Mouse (Mus musculus) neural tube, embryonic 12.5 days (tissue): ENCODE data around the gene Hoxa11. TPM values are rescaled to one million over a fixed set of nuclear protein-coding genes. Genes with fewer than 3 reads are reported as not detected.

Source experiments
- ATAC-seq: fragments of 200-750 bp; cut with Nextera tagmentation; 2 replicates; pipeline ENCODE4 v1.8.0; 2017; ENCODE audit warnings: low read depth, mild to moderate bottlenecking, moderate TSS enrichment, moderate library complexity; ENCODE audit not compliant: low FRiP score
- H3K27ac ChIP-seq: fragments of 300-500 bp; sonication (generic); 2 replicates; pipeline ENCODE4 v1.5.1; 2016
- H3K27me3 ChIP-seq: fragments of 300-500 bp; sonication (generic); replicated peaks from 2 replicates; pipeline ENCODE4 v1.6.1; 2016; ENCODE audit warnings: mild to moderate bottlenecking
- H3K36me3 ChIP-seq: fragments of 300-500 bp; sonication (generic); 2 replicates; pipeline ENCODE4 v1.6.1; 2016; ENCODE audit warnings: mild to moderate bottlenecking
- H3K4me1 ChIP-seq: fragments of 300-500 bp; sonication (generic); 2 replicates; pipeline ENCODE4 v1.6.1; 2016
- H3K4me2 ChIP-seq: fragments of 300-500 bp; sonication (generic); replicated peaks from 2 replicates; pipeline ENCODE4 v1.6.1; 2016; ENCODE audit warnings: mild to moderate bottlenecking
- H3K4me3 ChIP-seq: fragments of 300-500 bp; sonication (generic); 2 replicates; pipeline ENCODE4 v1.5.1; 2016
- H3K9ac ChIP-seq: fragments of 300-500 bp; sonication (generic); 2 replicates; pipeline ENCODE4 v1.6.1; 2016; ENCODE audit warnings: mild to moderate bottlenecking
- H3K9me3 ChIP-seq: fragments of 300-500 bp; sonication (generic); 2 replicates; pipeline ENCODE4 v1.6.1; 2016; ENCODE audit warnings: mild to moderate bottlenecking
- WGBS: fragments of 180-500 bp; shearing (Covaris S2); methylation state at CpG from one replicate; pipeline ENCODE4 v1.1.7; 2016; 5-methylcytosine and 5-hydroxymethylcytosine counted together
- polyA plus RNA-seq: library from polyadenylated mRNA; unstranded; fragments of >200 nt; fragmentation: Nextera tagmentation; extraction: Ambion mirVana; gene quantifications from 2 replicates; pipeline ENCODE4 v1.2.1, GENCODE M21; 2016

Hoxa11 gene
- polyA plus RNA-seq, 1 experiment from 2014 or later = 10.8 TPM

- WGBS = 3% methylated on average over 21 of the region's 22 CpGs
- H3K27me3 ChIP-seq = peaks cover 99% of the 10 kb centered on the region
- H3K27ac ChIP-seq = no peak overlapping the region
- no peak overlapping the region for H3K9ac ChIP-seq
- no peaks in the 10 kb centered on the region for H3K4me1 ChIP-seq
- no peak overlapping the region for H3K4me2 ChIP-seq
- H3K9me3 ChIP-seq = no peaks in the 10 kb centered on the region
- no peaks in the 10 kb centered on the region for H3K36me3 ChIP-seq
- no peak for ATAC-seq
- no peak overlapping the region for H3K4me3 ChIP-seq
These were observed 27.4 kb upstream of the Hoxa11 start for GRCm38 (mm10) chr6:52272766-52273655.

DNA sequence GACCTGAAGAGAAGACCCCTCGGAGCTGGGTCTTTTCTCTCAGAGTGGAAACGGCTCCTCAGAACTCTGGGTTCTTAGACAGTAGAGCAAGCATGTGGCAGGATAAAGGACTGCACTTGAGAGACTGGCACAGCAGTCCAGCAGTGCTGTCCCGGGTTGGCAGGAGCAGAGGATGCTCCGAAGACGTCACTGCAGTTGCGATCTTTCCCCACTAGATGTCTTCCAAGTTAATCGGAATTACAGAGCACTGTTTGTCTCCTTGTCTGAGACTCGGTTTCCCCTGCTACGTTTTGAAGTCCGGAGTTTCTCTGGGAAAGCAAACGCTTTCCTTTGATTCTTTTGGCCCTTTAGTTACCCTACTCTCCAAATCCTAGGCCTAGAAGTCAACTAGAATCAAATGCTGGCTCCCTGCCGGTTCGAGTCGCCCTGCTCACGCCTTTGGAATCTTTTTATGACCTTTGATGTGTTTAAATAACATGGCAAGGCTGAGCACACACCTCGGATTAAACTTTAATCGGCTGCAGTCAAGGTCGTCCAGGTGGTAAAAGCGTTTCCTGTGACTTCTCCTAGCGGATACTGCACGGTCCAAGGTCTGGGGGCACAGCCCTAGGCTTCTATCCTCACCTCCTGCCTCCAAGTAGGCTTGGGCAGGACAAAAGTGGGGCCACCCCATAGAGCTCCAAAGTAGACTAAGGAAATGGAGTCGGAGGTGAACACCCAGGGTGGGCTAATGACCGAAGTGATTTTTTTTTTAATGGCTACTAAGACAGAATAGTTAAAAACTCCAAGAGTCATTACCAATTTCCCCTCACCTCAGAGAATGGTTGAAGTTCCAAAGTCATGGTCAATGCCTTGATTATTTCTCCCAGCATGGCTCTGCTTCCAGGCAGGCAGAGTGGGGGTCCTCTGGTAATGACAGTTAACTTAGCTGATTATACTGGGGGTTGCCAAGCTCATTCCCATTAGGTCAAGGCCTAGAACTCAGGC, 25.2 kb upstream of the Hoxa11 start:
- ATAC-seq = 0 out of 2 replicates have a peak, but pooled peaks have one; percentile 9
- no peaks in the 10 kb centered on the region for H3K4me1 ChIP-seq
- no peaks in the 10 kb centered on the region for H3K9me3 ChIP-seq
- H3K27me3 ChIP-seq = peaks cover 95% of the 10 kb centered on the region
- WGBS = 2% methylated on average over 23 of the region's 23 CpGs
- H3K4me3 ChIP-seq = no peak overlapping the region
- no peak overlapping the region for H3K27ac ChIP-seq
- H3K9ac ChIP-seq = no peak overlapping the region
- no peak overlapping the region for H3K4me2 ChIP-seq
- H3K36me3 ChIP-seq = no peaks in the 10 kb centered on the region

DNA sequence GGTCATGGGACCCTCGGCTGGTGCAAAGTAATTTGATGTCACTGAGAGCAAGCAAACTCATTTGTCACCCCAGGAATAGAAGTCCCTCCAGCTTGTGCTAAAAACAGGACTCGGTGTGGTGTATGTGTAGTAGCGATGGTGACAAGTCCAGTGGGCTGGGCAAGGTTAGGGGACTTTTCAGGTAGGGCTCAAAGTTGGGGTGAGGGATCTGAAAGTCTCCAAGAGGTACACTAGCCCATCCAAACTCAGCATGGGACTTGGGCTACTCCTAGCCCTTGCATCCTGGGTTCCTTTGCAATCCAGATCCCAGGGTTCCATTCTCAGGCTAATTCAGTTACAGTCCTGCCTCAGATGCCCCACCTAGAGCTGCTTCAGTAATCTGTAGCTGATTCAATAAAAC, 23.1 kb upstream of the Hoxa11 start:
- no peak overlapping the region for H3K4me3 ChIP-seq
- no peaks in the 10 kb centered on the region for H3K9me3 ChIP-seq
- H3K4me2 ChIP-seq = no peak overlapping the region
- H3K27ac ChIP-seq = no peak overlapping the region
- 0% methylated on average over 3 of the region's 3 CpGs for WGBS
- ATAC-seq = no peak
- H3K4me1 ChIP-seq = no peaks in the 10 kb centered on the region
- H3K27me3 ChIP-seq = peaks cover 95% of the 10 kb centered on the region
- no peak overlapping the region for H3K9ac ChIP-seq
- no peaks in the 10 kb centered on the region for H3K36me3 ChIP-seq

DNA sequence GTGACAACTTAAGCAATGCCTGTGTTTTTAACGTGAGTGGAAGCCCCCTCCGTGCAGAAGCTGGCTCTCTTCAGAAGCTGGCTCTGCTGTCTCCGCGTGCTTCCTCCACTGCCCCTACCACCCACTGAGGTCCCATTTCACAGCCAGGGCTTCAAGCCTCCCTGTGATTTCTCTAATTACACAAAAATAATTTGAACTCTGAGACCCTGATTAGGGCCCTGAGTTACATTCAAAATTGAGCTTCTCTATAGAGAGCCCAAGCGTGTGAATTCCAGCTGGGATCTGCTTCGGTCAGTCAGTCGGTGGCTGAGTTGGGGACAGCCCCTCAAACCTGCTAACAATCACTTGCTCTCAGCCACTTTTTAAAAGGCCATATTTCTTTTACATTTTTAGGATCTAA, 22.7 kb upstream of the Hoxa11 start:
- no peaks in the 10 kb centered on the region for H3K9me3 ChIP-seq
- no peak overlapping the region for H3K4me2 ChIP-seq
- H3K27ac ChIP-seq = no peak overlapping the region
- H3K4me1 ChIP-seq = no peaks in the 10 kb centered on the region
- H3K9ac ChIP-seq = no peak overlapping the region
- WGBS = under 1% methylated on average over 7 of the region's 7 CpGs
- ATAC-seq = no peak
- no peaks in the 10 kb centered on the region for H3K36me3 ChIP-seq
- H3K27me3 ChIP-seq = peaks cover 95% of the 10 kb centered on the region
- H3K4me3 ChIP-seq = no peak overlapping the region

- no peaks in the 10 kb centered on the region for H3K9me3 ChIP-seq
- peaks cover 95% of the 10 kb centered on the region for H3K27me3 ChIP-seq
- WGBS = 3% methylated on average over 3 of the region's 3 CpGs
- no peak overlapping the region for H3K4me3 ChIP-seq
- H3K27ac ChIP-seq = no peak overlapping the region
- no peaks in the 10 kb centered on the region for H3K36me3 ChIP-seq
- ATAC-seq = no peak
- no peaks in the 10 kb centered on the region for H3K4me1 ChIP-seq
- no peak overlapping the region for H3K4me2 ChIP-seq
- no peak overlapping the region for H3K9ac ChIP-seq
These were observed 22.1 kb upstream of the Hoxa11 start for GRCm38 (mm10) chr6:52267691-52268090.

GRCm38 (mm10) chr6:52267221-52267620, 21.6 kb upstream of the Hoxa11 start:
- Histone ChIP-seq H3K9me3 (no peaks in the 10 kb centered on the region), H3K27me3 (peaks cover 95% of the 10 kb centered on the region), H3K9ac (no peak overlapping the region), H3K4me1 (no peaks in the 10 kb centered on the region), H3K4me2 (no peak overlapping the region), H3K27ac (no peak overlapping the region), H3K4me3 (no peak overlapping the region), H3K36me3 (no peaks in the 10 kb centered on the region)
- no peak for ATAC-seq
- WGBS = 16% methylated on average over 5 of the region's 5 CpGs

DNA sequence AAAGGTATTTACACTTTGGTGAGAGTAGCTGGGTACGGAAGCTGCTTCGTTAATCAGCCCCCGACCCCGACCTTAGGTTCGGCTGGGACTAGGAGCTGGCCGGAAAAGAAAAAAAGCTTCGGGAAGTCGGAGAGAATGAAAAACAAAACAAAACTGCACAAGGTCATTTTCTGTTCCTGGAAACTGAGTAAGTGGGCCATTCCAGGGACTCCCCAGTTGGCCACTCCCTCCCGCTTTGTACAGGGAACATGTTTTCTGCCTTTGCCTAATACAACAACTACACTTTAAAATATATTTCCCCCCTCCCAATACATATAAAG, 21.0 kb upstream of the Hoxa11 start:
- H3K27me3 ChIP-seq = peaks cover 96% of the 10 kb centered on the region
- under 1% methylated on average over 9 of the region's 9 CpGs for WGBS
- no peak overlapping the region for H3K4me2 ChIP-seq
- ATAC-seq = no peak
- H3K4me1 ChIP-seq = no peaks in the 10 kb centered on the region
- no peaks in the 10 kb centered on the region for H3K9me3 ChIP-seq
- H3K36me3 ChIP-seq = no peaks in the 10 kb centered on the region
- no peak overlapping the region for H3K4me3 ChIP-seq
- H3K27ac ChIP-seq = no peak overlapping the region
- H3K9ac ChIP-seq = no peak overlapping the region

GRCm38 (mm10) chr6:52265913-52266665, 20.5 kb upstream of the Hoxa11 start:
- Histone ChIP-seq H3K27me3 (peaks cover 95% of the 10 kb centered on the region), H3K4me2 (no peak overlapping the region), H3K9me3 (no peaks in the 10 kb centered on the region), H3K27ac (no peak overlapping the region), H3K4me3 (no peak overlapping the region), H3K36me3 (no peaks in the 10 kb centered on the region), H3K4me1 (peaks cover 2% of the 10 kb centered on the region; the same call in 1 of the 2 replicates), H3K9ac (no peak overlapping the region)
- no peak for ATAC-seq
- under 1% methylated on average over 19 of the region's 19 CpGs for WGBS

DNA sequence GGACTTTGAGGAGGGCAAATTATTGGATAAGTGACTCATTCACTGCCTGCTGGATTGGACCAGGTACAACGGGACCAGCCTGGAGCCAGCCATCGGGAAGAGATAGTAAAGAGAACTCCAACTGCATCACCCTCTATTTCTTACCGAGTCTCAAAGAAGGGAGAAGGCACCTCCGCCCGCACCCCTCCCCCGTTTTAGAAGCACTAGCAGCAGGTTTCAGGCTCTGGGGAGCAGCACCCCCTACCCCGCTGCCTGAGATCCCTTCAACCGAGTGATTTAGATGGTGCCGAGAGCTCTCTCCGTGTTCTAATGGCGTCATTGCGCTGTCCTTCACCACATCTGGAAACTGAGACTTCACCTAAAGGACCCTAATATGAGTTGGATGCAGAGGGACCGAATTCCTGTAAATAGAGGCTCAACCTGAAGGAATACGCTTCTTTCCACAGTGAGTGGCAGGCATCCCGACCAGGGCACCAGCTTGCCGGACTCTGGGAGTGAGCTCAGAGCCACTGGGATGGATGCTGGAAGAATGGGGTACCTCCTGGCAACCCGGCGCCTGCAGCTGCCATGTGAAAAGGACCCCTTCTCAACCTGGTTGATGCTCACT, 19.8 kb upstream of the Hoxa11 start:
- under 1% methylated on average over 18 of the region's 18 CpGs for WGBS
- Histone ChIP-seq H3K9ac (no peak overlapping the region), H3K27ac (no peak overlapping the region), H3K27me3 (peaks cover 94% of the 10 kb centered on the region), H3K4me3 (no peak overlapping the region), H3K9me3 (no peaks in the 10 kb centered on the region), H3K36me3 (no peaks in the 10 kb centered on the region), H3K4me1 (peaks cover 9% of the 10 kb centered on the region), H3K4me2 (no peak overlapping the region)
- no peak for ATAC-seq

- H3K4me1 ChIP-seq = peaks cover 16% of the 10 kb centered on the region
- 2% methylated on average over 5 of the region's 5 CpGs for WGBS
- ATAC-seq = no peak
- no peak overlapping the region for H3K27ac ChIP-seq
- peaks cover 92% of the 10 kb centered on the region for H3K27me3 ChIP-seq
- H3K9ac ChIP-seq = no peak overlapping the region
- H3K4me2 ChIP-seq = no peak overlapping the region
- H3K4me3 ChIP-seq = no peak overlapping the region
- H3K36me3 ChIP-seq = no peaks in the 10 kb centered on the region
- H3K9me3 ChIP-seq = no peaks in the 10 kb centered on the region
These were observed 18.6 kb upstream of the Hoxa11 start for GRCm38 (mm10) chr6:52264106-52264790.

- H3K27me3 ChIP-seq = peaks cover 92% of the 10 kb centered on the region
- no peak overlapping the region for H3K4me2 ChIP-seq
- no peak for ATAC-seq
- H3K4me3 ChIP-seq = no peak overlapping the region
- WGBS = 2% methylated on average over 6 of the region's 6 CpGs
- H3K36me3 ChIP-seq = no peaks in the 10 kb centered on the region
- peaks cover 16% of the 10 kb centered on the region for H3K4me1 ChIP-seq
- no peaks in the 10 kb centered on the region for H3K9me3 ChIP-seq
- no peak overlapping the region for H3K27ac ChIP-seq
- H3K9ac ChIP-seq = no peak overlapping the region
These were observed 17.6 kb upstream of the Hoxa11 start for GRCm38 (mm10) chr6:52263321-52263585.
